Mouse (Mus musculus): ENCODE measurements around the gene Anxa2. TPM values are rescaled to one million over a fixed set of nuclear protein-coding genes. Genes with fewer than 3 reads are reported as not detected.

The Anxa2 gene
- polyA plus RNA-seq, 1 experiment = 2,389 TPM

DNA sequence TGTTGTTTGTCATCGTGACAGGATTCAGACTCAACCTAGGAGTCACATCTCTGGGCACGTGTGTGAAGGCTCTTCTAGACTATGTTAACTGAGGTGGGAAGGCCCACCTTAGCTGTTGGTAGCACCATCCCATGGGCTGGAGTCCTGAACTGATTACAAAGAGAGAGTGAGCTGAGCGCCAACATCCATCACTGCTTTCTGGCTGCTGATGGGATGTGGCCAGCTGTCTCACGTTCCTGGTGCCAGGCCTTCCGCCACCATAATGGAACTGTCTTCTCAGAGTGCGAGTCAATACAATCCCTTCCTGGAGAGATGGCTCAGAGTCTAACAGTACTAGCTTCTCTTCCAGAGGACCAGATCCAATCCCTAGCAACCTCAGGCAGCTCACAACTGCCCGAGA, 62.0 kb downstream of the Anxa2 start:
- Histone ChIP-seq H3K4me3 (ENCODE audit: insufficient read depth, poor library complexity, severe bottlenecking) (no peak overlapping the region), H3K27me3 (ENCODE audit: control insufficient read depth, insufficient read depth, insufficient read length) (peaks cover 46% of the 10 kb centered on the region), H3K79me2 (ENCODE audit: control insufficient read depth, insufficient read depth) (no peaks in the 10 kb centered on the region), H3ac (ENCODE audit: control insufficient read depth, insufficient read length, low read depth) (no peak overlapping the region), H3K36me3 (ENCODE audit: control insufficient read depth, insufficient read depth) (no peaks in the 10 kb centered on the region), H3K79me3 (ENCODE audit: low read depth) (no peaks in the 10 kb centered on the region)
- TF ChIP-seq CEBPB (IDR thresholded peaks at IDR 0.05; ENCODE audit: low read depth) = no peak
- no peak for TF ChIP-seq MAX (IDR thresholded peaks at IDR 0.05)
- no peak for TF ChIP-seq USF1 (IDR thresholded peaks at IDR 0.05; ENCODE audit: low read depth)
- no peak for TF ChIP-seq MYOG (IDR thresholded peaks at IDR 0.05; ENCODE audit: control insufficient read depth, extremely low read depth, insufficient read length)
- TF ChIP-seq MYOD1 (IDR thresholded peaks at IDR 0.05; ENCODE audit: control insufficient read depth, insufficient read length, low read depth) = no peak
- TF ChIP-seq FOSL1 (IDR thresholded peaks at IDR 0.05; ENCODE audit: insufficient read depth, low read length, poor library complexity, severe bottlenecking) = no peak
- no peak for TF ChIP-seq CTCF (IDR thresholded peaks at IDR 0.05; ENCODE audit: control insufficient read depth, insufficient read depth, insufficient read length)

DNA sequence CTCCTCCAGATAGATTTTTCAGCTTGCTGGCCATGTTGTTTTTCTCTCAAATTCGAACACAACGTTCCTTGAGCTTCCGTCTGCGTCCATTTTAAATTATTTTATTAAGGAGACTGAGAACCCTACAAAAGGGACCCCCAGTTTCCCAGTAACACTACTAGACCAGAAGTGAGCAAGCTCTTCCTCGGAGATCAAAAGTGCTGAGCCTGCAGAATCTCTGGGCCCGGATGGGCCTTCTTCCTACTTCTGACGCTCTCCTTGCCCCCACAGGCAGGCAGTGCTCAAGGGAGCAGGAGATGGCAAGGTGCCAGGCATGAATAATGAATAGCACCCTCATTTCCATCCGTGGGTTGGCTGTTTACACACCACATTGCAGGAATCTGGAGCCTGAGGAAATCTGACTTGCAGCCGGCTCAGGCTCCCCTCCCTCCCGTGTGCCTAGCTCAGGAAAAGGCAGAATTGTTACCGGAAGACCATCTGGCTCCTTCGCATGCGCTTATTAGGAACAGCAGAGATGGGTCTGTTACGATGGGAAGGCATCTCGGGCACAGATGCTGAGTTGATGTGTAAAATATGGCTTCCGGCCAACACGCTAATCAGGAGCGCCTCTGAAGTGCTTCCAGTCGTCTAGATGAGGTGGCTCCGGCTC, 64.1 kb downstream of the Anxa2 start:
- Histone ChIP-seq H3K36me3 (ENCODE audit: control insufficient read depth, insufficient read depth) (no peaks in the 10 kb centered on the region), H3K27me3 (ENCODE audit: control insufficient read depth, insufficient read depth, insufficient read length) (peaks cover 33% of the 10 kb centered on the region), H3K79me3 (ENCODE audit: low read depth) (no peaks in the 10 kb centered on the region), H3K79me2 (ENCODE audit: control insufficient read depth, insufficient read depth) (no peaks in the 10 kb centered on the region), H3ac (ENCODE audit: control insufficient read depth, insufficient read length, low read depth) (no peak overlapping the region), H3K4me3 (ENCODE audit: insufficient read depth, poor library complexity, severe bottlenecking) (no peak overlapping the region)
- TF ChIP-seq USF1 (IDR thresholded peaks at IDR 0.05; ENCODE audit: low read depth) = no peak
- no peak for TF ChIP-seq MYOD1 (IDR thresholded peaks at IDR 0.05; ENCODE audit: control insufficient read depth, insufficient read length, low read depth)
- no peak for TF ChIP-seq CEBPB (IDR thresholded peaks at IDR 0.05; ENCODE audit: low read depth)
- TF ChIP-seq MYOG (IDR thresholded peaks at IDR 0.05; ENCODE audit: control insufficient read depth, extremely low read depth, insufficient read length) = no peak
- no peak for TF ChIP-seq CTCF (IDR thresholded peaks at IDR 0.05; ENCODE audit: control insufficient read depth, insufficient read depth, insufficient read length)
- no peak for TF ChIP-seq FOSL1 (IDR thresholded peaks at IDR 0.05; ENCODE audit: insufficient read depth, low read length, poor library complexity, severe bottlenecking)

Small RNA genes lying within 50 kb of the gene (microRNA-seq; reads per million reads assigned to microRNA genes)
- 18.1 reads per million, percentile 63 among the genes with 10 or more reads in this experiment for gene Mir3109 (ENCODE audit: borderline microRNAs expressed)

Other genes with a start within 250 kb of the Anxa2 start
- 2.6 TPM for gene Ice2, start 55.7 kb upstream of the Anxa2 start, polyA plus RNA-seq (2012; fragmentation: generic; extraction: Trizol)